Mouse (Mus musculus) bone marrow, adult 2 months (tissue): ENCODE results near the gene Blmh.

Source experiments
- CTCF ChIP-seq: fragments of 200-500 bp; IDR thresholded peaks from 2 replicates; pipeline ENCODE4 v1.5.1; 2011; ENCODE audit warnings: low read length, control low read depth; ENCODE audit not compliant: control insufficient read depth, insufficient read depth
- POLR2A ChIP-seq: fragments of 200-500 bp; IDR thresholded peaks from 2 replicates; pipeline ENCODE4 v1.6.1; 2011; ENCODE audit warnings: low read depth, mild to moderate bottlenecking, control low read depth, low read length, borderline replicate concordance; ENCODE audit not compliant: control insufficient read depth

DNA sequence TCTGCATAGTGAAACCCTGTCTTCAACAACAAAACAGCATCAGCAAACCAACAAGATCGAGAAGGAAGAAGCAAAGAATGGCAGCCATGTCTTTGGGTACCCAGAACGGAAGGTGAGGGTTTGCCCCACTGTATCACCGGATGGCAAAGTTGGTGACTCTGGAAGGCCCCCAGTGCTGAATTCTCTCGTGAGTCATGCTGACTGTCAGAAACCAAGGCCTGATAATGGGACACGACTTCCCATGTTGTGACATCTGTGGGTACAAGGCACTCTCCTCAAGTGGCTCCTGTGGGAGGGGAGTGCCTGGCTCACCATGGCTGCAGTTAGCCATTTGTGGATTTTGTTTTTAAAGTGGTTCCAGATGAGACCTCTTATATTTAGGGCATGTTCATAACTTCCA is 66.2 kb downstream of the Blmh start:
- TF ChIP-seq CTCF (no peak), POLR2A (no peak)
